Mouse (Mus musculus) effector memory CD4-positive, alpha-beta T cell, adult 5 months (primary cell): ENCODE results near the gene Ankrd60. TPM values are rescaled to one million over a fixed set of nuclear protein-coding genes. Genes with fewer than 3 reads are reported as not detected.

Experiments
- polyA plus RNA-seq: library from polyadenylated mRNA; unstranded; fragments of 100-300 nt; shearing (Covaris generic); gene quantifications from one replicate; pipeline ENCODE4 v1.2.1, GENCODE M21; 2017

Gene Ankrd60
- polyA plus RNA-seq, result not detected

DNA sequence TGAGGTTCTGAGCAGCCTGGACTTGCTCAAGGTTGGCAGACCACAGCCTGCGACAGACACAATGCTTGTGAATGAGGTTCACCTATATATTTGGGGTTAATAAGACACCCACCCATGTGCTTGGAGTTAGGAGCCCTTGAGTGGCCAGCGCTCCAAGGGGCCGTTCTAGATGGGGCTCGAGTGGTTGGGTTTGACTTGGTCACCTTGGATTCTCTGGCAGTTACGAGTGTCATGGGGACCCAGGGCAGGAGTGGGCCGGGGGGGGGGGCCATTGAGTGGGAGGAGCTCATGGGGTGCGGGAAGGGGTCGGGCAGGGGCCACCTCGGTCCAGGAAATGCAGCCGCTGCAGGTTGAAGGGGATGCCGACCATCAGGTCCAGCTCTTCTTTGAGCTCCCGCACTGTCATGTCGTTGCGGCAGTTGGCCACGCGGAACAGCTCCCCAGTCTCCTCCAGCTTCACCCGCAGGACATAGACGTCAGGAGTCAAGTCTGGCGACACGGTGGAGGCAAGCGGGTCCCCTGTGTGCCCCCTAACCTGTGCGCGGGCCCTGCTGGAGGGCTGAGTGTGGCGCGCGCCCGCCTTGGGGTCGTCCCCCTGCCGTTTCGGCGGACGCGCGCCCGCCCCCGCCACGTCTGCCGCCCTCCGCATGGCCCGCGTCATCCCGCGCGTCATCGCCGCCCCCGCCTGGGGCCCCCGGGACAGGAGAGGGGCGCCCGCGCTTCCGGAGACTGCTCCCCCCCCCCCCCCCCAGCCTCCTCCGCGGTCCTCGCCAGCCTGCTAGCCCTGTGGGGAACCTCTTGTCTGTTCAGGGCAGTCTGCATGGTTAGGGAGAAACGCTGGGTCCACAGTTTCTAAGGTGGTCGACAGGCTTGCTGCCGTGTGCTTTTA lies at the start of gene Ankrd60:
Gene Ankrd60 (minus strand): TSS at position 697 of the 889 bp plus-strand sequence.

DNA sequence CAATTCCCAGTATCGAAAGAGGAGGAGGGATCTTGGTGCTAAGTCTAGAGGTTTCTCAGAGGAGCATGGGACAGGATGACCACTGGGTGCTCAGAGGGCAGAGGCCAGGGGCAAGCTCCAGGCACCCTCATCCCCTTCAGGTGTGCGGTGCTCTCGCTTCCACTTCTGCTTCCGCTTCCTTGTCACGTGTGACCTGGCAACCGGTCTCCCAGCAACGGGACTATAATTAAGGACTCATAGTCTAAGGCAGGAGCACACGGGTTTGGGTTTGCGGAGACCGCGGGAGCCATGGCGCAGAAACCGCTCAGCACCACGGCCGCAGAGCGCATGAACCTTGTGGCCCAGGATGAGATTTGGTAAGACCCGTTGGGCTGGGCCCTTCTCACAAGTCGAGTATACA lies 55.8 kb downstream of the Ankrd60 start, which contains the start of gene 1700021F07Rik:
Gene 1700021F07Rik (plus strand): TSS at position 211 of the 400 bp plus-strand sequence.

Other genes starting within 250 kb of the Ankrd60 start
- gene 1700021F07Rik, start 55.8 kb downstream of the Ankrd60 start, polyA plus RNA-seq, result not detected
- 45.4 TPM for gene Rab22a, start 81.4 kb upstream of the Ankrd60 start, polyA plus RNA-seq
- not detected for gene 1700010B08Rik, start 141.1 kb upstream of the Ankrd60 start, polyA plus RNA-seq
- 37.6 TPM for gene Vapb, start 159.1 kb upstream of the Ankrd60 start, polyA plus RNA-seq